Mouse (Mus musculus) layer of hippocampus, adult 9-11 months (tissue): ENCODE measurements around the gene Agap2.
A peak's percentile ranks its signal among the peaks of the same experiment; 100 is the strongest.

Source experiments
- DNase-seq: peaks from one replicate; pipeline ENCODE4 v3.0.0; 2022

Gene Agap2

DNA sequence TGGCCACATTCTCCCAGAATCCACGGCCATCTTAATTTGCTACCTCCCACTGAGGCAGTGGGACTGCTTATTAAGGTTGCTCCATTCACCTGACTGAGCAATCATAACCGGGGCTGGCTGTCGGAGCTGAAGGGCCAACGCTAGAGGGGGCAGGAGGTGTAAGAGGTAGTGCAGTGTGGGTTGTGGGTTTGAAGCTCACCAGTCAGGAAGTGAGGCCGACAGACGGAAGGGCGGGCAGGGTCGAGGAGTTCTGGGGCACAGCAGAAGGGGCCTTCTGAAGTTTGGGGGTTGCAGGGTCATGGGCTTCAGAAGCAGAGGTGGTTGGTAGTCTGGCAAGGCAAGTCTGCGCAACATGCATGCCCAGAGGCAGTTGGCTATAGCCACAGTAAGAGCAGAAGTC is at the start of gene Agap2:
TSS of gene Agap2 (plus strand) at position 205 of the 400 bp plus-strand sequence.
- no peak for DNase-seq

DNA sequence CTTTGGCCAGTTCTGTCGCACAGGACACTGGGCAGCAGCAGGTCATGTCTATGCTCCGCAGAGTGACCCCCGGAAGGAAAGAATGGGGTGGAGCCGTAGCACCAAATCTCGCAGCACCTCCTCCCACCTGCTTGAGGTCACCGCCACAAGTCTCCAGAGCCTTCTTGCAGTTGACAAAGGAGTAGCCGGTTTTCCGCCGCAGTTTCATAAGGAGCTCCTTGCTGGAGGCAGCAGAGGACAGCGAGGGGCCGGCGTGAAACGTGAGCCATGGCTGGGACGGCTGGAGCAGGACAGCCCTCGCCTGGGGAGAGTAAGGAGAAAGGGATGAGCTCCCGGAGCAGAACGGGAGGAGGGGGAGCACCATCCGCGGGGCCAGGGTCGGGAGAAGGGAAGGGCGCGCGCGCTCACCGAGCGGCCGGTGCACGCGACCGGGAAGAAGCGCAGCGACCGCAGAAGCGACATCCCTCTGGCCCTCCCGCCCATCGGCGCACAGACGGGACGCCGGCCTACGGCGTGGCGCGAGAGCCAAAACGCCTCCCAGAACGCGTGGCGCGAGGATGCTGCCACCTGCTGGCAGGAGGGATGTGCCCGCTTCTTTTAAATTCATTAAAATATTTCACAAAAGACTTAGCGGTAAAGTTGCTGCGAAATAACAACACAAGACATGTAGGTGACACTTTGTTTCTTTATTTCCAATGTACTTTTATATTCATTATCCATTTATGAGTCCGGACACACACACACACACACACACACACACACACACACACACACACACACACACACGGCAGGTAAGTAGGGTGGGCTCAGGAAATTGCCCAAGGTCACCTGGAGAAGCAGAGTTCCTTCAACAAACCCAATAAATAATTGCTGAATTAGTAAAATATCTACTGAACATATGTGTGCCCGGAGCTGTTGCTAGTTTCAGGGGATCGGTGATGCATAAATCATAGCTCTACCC is 44.5 kb upstream of the Agap2 start, which contains the start of gene Tsfm:
TSS of gene Tsfm (minus strand) at position 505 of the 961 bp plus-strand sequence.
- DNase-seq: peak; percentile 79

DNA sequence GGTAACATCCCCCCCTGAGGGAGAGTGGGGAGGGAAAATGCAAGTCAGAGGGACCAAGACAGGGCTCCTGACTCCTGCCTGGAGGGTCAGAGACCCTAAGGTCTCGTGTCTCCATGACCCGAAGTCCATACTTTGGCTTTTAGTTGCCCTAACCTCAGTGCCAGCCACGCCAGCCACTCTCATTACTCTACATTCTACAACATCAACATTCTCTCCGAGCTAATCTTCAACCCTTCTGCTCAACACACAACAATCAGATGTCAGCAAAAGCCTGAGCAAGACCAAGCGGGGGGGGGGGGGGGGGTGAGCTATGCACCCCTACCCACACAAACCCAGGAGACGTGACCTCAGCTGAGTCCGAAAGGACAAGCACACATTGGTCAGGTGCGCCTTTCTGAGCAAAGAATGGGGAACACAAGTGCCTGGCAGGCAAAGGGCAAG is 41.8 kb upstream of the Agap2 start:
- DNase-seq: no peak

DNA sequence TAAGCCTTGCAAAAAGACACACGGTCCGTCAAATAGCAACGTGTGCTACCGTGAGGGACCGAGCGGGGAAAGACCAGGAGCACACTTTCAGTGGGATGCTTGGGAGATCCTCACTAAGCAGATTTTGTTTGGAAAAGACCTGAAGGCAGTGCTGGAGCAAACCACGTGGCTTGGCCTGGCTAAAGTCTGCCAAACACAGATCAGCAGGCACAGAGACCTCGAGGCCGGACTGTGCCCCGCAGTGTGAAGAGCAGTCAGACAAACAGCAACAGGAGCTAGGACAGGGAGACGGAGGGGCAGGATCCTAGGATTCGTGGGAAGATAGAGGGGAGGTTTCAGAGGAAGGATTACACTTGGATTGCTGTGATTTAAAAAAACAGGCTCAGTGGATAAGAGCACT is 38.8 kb upstream of the Agap2 start:
- DNase-seq: no peak

DNA sequence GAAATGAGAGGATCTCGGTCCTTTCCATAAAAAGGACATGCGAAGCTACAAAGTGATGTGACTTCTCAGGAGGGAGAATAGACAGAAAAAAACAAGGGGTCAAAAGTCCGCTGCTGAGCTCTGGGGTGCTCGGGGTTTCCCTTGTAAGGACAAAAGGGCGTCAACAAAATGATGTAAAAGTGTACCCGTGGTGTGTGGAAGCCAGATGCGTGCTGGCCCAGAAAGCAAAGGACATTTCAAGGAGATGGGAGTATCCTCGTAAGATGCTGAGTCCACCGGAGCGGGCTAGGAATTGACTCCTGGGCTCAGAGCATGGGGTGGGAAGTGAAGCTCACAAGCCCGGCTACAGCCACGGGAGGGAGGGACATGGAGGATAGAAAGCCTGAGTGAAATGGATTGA is 37.4 kb upstream of the Agap2 start:
- DNase-seq: no peak

DNA sequence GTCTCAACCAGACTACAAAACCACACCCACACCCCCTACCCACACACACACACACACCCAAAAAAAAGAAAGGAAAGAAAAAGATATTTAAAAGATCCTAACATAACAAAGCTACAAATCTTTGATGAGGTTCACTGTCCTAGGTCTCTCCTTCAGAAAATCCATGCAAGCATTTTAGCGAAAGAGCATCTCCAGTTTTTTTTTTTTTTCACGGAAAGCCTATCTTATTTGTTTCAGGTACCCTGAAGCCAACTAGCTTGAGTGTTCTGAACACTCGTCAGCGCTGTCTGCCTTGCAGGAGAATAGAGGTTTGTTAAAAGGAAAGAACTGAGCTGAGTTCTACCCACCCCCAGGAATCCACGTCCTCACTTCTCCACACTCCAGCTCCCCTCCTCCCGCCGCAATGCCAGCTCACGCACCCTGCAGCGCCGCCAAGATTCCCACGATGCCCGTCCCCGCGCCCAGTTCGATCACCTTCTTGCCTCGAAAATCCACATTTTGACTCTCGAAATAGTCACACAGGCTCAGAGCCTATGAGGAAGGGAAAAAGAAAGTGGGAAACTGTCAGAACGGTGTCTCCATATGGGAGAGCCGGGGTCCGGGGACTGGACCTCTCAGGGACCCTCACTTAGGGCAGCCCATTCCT is 34.4 kb upstream of the Agap2 start:
- DNase-seq: no peak

DNA sequence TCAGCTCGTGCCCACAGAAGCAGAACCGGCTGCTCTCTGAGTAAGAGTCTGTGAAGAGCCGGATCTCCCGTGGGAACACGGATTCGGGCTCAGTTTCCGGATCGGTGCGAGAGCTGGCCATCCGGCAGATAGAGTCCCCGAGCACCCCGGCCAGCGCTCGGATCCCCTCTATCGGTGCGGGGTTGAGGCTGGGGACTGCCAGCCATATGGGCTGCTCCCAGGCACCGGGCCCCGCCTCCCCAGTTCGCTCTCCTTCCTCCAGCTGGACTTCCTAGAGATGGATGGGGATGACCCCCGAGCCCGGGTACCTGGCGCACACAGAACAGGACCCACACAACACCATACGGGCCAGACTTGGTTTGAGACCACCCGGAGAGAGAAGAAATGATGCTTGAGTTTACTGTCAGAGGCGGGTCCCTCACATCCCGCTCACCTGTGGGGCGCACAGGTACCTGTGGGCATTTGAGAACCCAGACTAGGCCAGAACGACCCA is 33.8 kb upstream of the Agap2 start, which contains the start of the genes Mettl1 and Eef1akmt3:
TSS of gene Mettl1 (plus strand) at position 141 of the 493 bp plus-strand sequence.
TSS of gene Eef1akmt3 (minus strand) at position 240 of the 493 bp plus-strand sequence.
- DNase-seq: no peak

DNA sequence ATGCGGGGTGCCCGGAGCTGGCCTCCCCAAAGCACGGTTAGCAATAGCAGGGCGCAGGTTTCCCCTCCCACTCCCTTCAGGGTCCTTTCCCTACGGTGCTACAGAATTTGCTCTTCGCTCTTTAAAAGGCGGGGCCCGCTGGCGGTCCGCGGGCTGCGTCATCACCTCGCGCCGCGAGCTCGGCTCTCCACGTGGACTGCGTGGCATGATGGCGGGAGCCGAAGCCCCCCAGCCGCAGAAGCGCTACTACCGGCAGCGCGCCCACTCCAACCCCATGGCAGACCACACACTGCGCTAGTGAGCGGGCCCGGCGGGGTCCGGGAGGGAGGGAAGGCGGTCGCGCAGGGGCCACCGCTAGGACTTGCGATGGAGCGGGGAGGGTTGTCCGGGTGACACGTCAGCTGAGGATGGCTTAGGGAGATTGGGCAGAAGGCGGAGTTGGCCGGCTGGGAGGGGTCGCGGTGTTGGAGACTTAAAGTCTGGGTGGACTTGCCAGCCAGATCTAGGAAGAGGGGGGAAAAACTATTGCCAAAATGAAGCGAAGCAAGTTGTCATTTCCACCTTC is 33.2 kb upstream of the Agap2 start:
- DNase-seq: peak; percentile 86

DNA sequence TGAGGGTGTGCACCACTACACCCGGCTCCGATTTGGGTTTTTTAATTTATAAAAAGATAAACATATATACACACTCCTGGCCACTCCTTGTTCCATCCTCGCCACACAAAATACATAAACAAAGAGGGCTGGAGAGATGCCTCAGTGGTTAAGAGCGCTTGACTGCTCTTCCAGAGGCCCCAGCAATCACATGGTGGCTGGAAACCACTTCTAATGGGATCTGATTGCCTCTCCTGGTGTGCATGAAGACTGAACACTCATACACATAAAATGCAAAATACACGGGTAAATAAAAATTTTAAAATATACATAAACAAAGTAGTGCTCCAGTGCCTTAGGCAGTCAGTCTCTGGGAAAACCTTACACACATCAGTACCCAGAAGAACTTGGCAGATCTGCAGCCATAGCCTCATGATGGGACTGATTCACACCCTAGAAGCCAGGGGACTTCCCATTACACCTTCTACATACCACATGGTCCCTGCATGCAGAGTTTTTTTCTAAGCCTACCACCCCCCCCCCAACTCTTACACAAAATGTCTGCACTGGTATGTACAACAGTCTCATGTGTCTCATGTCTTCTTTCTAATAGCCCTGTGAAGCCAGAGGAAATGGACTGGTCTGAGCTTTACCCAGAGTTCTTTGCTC is 32.5 kb upstream of the Agap2 start:
- DNase-seq: no peak

DNA sequence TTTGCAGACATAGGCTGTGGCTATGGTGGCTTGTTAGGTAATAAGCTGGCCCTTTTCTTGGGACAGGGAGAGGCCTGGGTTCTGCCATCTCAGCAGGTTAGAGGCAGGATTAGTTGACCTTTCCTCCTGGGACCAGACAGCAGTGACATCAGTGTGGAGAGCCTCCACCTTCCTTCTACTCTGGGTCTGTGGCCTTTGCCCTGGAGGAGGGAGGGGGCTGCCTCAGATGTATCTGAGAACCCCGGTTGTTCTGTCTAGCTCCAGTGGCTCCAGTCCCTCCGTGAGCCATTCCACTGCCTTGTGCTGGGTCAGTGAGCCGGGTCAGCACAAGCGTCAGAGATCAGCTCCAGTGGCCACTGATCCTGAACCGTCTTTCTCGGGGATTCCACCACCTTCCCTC is 31.9 kb upstream of the Agap2 start:
- DNase-seq: no peak

DNA sequence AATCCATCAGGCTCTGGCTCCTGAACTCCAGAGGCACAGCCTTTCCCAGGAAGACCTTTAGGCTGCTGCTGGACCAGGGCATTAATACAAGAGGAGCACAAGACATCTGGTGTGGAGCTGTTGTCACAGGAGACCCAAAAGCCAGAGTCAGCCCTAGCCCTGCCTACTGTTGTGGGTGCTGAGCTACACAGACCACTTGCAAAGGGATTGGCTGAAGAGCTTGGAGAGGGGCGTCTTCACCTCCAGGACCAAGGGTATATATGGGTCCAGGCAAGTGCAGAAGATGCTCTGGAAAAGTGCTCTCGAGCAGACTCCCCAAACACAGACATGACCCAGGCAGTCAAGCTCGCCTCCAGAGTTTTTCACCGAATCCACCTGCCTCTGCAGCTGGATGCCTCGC is 27.1 kb upstream of the Agap2 start, which contains the start of gene Cyp27b1:
TSS of gene Cyp27b1 (plus strand) at position 297 of the 400 bp plus-strand sequence.
- DNase-seq: no peak

DNA sequence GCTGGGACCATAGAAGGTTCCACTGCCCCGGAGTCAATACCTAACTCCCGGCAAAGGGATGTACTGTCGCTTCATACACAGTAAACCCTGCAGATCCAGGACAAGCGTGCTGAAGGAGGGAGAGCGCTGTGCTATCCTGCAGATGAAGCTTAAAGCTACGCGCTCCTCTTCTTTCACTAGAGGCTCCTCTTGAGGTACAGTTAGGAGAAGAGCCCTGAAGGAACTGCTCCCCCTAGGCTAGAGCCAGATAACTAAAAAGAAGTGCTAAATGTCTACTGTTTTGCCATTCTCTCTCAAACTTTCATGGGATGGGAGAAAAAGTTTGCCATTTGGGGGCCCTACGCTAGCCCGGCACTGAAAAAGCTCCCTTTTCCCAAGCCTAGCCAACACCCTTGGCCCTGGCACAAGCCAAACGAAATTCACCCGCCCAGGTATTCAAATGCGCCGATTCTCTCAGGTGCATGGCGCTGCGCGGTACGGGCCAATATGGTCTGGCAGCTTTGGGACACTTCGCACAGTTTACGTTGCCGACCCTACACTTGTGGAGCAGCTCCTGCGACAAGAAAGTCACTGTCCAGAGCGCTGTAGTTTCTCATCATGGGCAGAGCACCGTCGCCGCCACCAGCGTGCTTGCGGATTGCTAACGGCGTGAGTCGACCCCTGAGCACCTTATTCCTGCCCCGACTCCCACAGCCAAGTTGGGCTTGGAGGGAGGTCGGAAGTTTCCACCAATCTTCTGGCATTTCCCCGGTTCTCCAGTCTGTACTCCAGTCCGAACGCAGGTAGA is 26.3 kb upstream of the Agap2 start:
- no peak for DNase-seq

DNA sequence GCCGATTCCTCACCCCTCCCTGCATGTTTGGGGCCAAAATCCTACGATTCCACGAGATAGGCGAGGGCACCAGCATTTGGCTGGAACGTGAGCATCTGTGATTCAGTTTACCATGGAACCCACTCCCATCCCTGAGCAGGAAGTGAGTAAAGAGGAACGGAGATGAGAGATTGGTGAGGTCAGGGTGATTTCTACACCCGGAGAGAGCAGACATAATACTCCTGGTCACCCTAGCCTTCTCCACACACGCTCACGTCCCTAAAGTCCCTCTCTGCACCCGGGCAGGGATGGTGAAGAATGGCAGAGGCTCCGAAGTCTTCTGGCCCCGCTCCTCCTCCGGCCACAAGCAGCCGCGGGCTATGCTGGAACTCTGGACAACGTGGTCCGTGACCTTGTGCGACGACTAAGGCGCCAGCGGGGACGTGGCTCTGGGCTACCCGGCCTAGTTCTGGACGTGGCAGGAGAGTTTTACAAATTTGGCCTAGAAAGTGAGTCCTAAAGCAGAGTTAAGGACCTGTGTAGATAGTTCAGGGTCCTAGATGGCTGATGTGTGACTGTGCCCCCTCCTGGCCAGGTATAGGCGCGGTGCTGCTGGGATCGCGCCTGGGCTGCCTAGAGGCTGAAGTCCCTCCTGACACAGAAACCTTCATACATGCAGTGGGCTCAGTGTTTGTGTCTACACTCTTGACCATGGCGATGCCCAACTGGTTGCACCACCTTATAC is 25.5 kb upstream of the Agap2 start:
- DNase-seq: no peak

DNA sequence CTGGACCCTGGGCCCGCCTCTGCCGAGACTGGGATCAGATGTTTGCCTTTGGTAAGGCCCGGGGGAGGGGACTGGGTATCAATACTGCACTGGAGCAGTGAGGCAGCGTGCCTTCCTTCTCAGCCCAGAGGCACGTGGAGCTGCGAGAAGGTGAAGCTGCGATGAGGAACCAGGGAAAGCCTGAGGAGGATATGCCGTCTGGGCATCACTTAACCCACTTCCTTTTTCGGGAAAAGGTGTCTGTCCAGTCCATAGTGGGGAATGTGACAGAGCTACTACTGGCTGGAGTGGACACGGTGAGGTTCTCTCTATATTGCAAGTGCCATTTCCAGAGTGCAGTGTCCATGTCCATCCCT is 25.0 kb upstream of the Agap2 start:
- DNase-seq: no peak

DNA sequence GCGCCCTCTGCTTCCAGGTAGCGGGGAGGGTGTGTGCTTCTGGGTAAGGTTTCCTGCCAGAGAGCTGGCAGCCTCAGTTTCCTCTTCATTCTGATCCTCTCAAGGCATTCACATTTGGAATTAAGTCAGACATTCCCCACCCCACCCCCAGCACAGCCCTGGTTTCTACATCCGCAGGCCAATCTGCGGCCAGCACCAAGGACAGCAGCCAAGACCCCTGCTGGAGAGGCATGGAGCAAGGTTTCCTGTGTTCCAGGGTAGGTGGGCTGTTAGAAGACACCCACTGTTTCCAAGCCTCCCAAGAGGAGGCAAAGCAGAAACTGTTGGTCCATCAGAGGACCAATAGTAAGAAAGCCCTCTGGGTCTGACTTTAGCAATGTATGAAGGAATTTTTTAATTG is 20.4 kb upstream of the Agap2 start:
- DNase-seq: no peak

DNA sequence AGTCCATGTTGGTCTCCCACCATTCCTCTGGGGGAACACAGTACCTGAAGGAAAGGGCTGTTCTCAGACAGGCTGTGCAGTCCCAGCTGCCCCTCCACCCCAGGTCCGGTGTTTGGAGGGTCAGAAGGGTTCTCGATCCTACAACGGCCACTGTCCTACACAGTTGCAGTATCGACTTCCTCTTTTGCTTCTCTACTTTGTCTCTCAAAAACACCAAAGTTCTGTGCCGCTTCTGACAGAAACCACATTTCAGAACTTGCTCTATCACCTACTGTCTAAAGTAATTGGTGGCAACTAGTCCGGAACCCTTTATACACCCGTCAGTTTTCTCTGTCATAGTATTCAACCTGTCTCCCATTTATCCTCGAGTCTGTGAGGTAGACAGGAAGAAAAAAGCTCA is 19.7 kb upstream of the Agap2 start:
- DNase-seq: no peak

DNA sequence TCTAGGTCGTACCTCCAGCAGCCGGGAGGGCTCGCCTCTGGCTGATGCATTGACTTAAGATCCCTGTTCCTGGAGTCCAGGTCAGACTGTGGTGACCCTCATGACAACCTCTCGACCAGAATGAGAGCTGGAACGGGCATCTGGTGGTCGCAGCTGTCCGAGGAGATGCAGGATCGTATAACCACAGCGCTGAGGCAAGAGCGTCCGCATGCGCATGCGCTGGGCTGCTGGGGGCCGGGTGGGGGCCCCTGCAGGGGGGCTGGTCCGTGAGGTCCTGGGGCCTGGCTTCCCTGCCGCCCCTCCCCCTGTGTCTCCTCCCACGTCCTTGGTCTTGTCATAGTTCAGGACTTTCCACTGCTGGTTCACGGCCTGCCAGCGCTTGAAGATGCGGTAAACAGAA is 18.6 kb upstream of the Agap2 start:
- DNase-seq: no peak

DNA sequence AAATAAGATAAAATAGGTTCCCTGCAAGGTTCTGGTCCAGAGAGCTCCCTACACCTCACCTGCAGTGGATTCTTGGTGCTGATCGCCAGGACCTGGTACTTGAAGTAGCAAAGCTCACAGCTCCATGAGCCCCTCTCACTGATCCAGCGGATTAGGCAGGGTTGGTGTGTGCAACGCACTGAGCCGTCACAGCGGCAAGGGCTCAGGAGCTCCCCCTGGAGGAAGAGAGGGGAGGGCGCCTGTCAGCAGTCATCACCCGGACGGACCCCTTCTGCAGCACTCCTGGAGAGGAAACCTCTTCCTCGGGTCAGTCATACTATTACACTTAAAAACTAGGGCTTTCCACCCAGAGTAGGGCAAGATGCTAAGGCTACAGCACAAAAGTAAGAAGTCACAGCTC is 16.9 kb upstream of the Agap2 start:
- DNase-seq: no peak

DNA sequence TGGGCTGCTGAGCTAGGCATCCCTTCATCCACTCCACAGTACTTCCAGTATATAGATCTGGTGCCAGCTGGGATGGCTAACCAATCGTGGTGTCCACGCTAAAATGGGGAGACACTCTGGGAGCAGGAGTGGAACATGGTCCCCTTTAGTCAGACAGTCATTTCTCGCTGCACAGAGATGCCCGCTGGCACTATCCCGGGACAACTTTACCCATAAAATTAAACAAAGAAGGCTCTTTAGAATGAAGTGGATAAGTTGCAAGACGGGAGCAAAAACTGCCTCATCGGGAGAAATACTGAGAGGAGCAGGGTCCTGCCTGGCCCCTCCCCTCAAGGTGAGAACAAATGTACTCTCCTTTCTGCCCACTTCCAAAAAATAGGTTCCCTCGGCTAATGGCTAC is 16.4 kb upstream of the Agap2 start:
- no peak for DNase-seq

DNA sequence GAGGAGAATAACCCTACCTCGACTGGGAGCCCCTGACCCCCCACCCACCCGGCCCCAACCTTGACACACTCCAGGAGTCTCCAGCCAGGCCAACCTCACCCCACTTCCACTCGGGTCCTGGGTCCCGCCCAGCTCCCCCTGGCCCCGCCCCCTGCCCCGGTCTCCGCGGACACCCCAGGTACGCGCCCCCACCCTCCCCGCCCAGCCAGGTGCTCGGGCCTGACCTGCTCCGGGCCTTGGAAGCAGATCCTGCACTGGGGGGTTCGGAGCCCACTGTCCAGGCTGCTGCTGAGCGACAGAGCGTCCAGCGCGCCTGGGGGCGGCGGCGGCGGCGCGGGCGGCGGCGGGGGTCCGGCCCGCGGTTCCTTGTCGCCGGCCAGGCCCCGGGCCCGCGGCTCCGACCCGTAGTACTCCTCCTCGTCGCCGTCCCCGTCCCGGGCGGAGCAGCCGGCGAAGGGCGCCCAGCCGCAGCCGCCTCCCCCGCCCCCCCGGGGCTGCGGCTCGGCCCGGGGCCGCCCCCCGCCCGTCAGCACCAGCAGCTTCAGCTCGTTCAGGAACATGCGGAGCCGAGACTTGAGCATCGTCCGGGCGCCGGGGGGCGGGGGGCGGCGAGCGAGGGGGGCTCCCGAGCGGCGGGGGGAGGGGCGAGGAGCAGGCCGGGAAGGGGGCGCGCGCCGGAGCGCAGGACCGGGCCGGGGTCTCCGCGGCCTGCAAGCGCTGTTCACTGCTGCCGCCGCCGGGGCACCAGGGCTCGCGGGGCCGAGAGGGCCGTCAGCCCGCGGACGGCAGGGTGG is 15.7 kb upstream of the Agap2 start:
- no peak for DNase-seq
